Mouse (Mus musculus): ENCODE data around the gene Dnah2.
A peak's percentile ranks its signal among the peaks of the same experiment; 100 is the strongest.

Gene Dnah2

GRCm38 (mm10) chr11:69549060-69549656, at the start of gene Dnah2:
Dnah2 (minus strand) TSS chr11:69549110.
- DNase-seq, result no peak

- DNase-seq, result no peak
Observed at GRCm38 (mm10) chr11:69594853-69595252, 45.9 kb upstream of the Dnah2 start.

- DNase-seq, result no peak
Observed at GRCm38 (mm10) chr11:69592799-69593198, 43.9 kb upstream of the Dnah2 start.

GRCm38 (mm10) chr11:69591899-69592637, 43.2 kb upstream of the Dnah2 start:
- no peak for DNase-seq

DNA sequence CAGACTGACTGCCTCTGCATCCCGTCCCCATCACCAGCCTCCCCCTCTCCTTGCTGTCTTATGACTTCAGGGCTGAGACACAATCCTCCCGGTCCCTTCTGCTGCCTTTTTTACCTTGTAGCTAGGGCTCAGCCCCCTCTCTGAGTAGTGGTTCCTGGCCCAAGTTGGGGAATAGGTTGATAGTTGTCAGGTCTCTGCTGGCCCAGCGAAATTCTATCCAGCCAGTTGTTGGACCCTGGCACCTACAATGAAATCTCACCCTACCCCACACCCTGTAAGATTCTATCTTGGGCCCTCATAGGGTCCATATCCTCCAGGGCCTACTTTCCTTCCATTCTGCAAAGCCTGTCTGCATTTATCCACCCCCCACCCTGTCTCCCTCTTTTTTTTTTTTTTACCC, 42.5 kb upstream of the Dnah2 start:
- DNase-seq, result no peak

DNA sequence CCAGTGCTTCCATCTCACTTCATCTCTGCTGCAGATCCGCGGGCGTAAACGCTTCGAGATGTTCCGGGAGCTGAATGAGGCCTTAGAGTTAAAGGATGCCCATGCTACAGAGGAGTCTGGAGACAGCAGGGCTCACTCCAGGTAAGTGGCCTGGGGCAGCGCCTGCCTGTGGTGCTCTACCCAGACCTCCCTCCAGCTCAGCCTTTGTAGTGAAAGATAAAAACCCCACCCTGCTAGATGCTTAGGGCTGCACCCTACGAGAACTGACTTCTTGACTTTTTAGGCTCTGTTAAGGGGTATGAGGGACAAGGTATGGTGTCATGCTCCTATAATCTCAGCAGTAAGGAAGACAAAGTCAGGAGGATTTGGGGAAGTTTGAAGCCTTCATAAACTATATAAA, 41.7 kb upstream of the Dnah2 start:
- DNase-seq, result no peak

DNA sequence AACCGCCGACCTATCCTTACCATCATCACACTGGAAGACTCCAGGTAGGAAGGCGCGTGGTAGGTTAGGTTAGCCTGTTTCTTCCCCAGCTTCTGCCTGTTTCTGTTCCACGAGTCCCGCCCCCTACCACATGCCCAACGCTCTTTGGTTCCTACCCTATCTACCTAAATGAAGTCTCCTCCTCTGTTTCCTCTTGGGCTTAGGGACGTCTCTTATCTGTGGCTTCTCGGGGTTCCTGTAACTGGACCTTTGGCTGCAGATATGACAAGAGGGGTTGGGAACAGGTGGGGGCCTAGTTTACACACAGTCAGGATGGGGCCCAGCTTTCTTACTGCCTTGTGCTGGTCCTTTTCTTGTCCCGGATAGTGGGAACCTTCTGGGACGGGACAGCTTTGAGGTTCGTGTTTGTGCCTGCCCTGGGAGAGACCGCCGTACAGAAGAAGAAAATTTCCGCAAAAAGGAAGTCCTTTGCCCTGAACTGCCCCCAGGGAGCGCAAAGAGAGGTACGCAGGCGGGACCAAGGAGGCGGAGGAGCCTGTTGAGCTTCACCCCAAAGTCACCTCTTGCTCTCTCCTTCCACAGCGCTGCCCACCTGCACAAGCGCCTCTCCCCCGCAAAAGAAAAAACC, 40.4 kb upstream of the Dnah2 start:
- peak; percentile 87 for DNase-seq

DNA sequence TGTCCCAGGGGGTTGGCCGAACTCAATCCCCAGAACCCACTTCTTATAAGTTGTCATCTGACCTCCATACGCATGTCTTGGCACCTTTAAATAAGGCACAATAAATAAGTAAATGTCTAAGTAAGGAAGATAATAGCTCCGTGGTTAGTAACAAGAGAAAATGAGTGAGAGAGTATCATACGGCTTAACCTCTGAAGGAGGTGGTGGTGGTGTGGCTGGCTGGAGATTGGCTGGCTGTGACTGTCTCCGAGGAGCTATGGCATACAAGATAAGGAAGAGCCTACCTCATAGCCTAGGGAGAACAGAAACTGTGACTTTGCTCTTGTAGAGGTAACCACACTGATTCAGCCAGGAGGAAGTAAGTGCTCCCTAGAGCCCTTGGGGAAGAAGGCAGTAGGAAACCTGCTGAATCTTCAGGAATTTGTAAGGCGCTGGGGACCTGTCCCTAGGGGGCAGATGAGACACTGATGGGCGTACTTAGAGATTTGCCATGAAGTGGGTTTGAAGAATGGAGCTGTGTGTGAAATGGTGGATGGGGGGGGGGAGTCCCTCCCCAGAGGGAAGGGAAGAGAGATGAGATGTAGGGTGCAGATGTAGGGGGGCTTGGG, 36.9 kb upstream of the Dnah2 start:
- DNase-seq, result peak; percentile 89

DNA sequence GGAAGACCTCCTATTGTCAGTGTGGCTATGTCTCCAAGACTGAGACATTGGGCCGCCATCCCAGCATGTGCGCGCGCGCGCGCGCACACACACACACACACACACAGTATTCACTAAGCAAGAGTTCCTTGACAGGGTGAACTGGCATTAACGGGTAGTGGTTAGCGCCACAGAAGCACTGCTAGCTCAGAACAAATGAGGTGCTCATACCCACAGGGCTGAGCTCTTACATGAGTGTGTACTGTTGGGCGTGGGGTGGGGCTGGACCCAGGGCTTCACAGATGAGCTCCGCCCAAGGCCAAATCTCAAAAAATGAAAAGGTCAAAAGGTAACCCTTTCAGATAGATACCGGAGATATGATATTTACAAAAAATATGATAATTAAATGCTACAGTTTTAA, 36.0 kb upstream of the Dnah2 start:
- peak; percentile 79 for DNase-seq

DNA sequence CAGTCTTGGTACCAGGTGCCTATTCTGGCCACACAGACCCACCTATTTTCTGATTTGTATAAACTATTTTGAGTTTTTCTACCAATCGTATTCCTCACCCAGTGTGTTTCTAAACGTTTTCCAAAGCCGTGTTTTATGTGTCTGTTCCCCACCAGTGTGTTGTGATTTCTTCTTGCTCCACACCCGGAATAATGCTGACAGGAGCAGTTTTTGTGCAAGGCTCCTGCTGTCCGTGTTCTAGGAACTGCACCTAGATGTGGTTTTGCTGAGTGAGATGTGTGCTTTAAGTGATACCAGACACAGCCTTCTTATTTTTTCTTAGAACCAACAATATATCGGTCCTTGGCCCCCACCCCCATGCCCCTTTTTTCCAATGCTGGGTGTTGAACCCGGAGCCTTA, 35.1 kb upstream of the Dnah2 start:
- peak; percentile 79 for DNase-seq

DNA sequence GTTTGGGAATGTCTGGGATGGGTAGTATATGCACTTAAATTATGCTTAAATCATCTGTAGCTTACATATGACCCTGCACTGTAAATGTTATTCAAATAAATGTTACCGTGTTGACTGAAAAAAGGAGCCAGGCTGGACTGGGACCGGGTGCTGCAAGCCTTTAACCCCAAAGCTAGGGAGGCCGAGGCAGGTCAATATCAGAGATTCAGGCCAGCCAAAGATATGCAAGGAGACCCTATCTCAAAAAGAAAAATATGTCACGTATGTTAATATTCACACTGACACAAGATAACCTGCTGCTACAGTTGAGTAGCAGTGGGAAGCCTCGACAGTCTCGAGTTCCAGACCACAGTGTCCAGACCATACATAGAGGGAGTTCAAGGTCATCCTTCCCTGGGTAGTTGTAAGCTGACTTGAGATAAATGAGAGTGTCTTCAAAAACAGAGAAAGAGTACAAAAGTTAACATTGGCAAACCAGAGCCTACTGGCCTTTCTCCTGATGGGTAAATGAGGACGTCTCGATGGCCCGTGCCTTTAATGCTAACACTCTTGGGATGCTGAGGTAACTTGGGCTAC, 33.4 kb upstream of the Dnah2 start:
- DNase-seq, result peak; percentile 81

DNA sequence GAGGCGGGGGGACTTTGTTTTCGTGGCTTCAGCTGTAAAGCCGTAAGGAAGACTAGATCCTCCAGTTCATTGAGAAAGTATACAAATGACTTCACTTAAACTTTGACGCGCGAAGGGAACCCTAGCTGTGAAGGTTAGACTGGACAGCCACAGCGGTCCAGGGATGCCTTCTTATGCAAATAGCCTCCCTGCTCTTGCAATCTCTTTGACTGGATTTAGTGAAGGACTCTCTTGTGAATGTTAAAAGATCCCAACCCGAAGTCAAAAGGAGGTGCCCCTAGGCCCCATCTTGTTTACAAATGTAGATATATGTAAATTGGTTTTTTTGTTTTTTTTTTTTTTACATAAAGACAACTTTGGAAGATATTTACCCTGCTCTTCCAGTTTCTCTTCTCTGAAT, 32.9 kb upstream of the Dnah2 start:
- DNase-seq, result no peak

DNA sequence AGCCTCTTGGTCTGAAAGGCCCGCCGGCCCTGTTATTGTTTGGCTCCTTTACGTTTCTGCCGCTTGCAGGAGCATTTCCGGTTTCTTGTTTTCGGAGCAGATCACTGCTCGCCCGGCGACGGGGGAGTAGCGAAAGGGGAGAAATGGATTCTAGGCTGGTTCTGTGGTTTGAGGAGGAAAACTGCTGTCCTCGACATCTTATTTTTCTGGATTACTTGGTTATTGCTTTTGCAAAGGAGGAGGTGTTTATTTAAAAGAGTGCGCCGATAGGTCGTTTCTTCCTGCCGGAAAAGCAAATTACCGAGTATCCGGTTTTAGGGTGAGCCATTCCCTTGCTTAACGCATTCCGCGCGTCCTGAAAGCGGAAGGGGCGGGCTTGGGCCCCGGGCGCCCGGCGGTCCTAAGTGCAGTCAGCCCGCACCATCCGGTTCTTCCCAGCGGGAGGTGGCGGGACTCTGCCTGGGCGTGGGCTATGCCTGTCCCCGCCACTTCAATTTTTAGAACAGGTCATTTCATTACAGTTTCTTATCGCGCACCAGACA, 32.3 kb upstream of the Dnah2 start:
- peak; percentile 99 for DNase-seq

DNA sequence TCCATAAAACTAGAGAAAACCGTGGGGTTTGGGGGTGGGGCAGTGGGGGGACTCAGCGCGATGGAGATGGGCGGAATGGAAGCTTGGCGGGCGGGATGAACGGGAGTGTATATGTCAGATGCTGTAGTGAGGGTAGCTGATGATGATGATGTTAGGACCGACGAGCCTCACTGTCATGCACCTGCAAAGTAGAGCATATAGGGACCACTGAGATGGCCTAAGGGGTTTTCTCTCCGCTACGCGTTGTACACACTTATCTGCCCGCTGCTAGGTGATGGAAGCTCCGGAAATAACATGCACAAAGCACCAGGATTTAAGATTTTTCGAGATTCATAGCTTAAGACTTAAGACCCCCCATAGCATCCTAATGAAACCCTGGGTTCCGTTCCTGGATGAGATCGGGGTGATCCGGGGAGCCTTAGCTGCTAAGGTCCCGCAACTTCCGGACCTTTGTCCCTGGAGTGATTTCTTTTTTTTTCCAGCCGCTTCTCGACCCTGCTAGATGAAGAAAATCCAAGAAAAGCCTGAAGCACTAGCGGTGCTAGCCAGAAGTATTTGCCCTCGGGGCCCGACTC, 31.7 kb upstream of the Dnah2 start:
- no peak for DNase-seq

GRCm38 (mm10) chr11:69580091-69580514, 31.2 kb upstream of the Dnah2 start, which contains the start of the genes Wrap53 and Trp53:
Wrap53 (minus strand) TSS chr11:69580255.
Trp53 (plus strand) TSS chr11:69580359.
- DNase-seq, result peak; percentile 99

GRCm38 (mm10) chr11:69579128-69580017, 30.5 kb upstream of the Dnah2 start:
- DNase-seq, result peak; percentile 100

GRCm38 (mm10) chr11:69578301-69578700, 29.4 kb upstream of the Dnah2 start:
- peak; percentile 91 for DNase-seq

DNA sequence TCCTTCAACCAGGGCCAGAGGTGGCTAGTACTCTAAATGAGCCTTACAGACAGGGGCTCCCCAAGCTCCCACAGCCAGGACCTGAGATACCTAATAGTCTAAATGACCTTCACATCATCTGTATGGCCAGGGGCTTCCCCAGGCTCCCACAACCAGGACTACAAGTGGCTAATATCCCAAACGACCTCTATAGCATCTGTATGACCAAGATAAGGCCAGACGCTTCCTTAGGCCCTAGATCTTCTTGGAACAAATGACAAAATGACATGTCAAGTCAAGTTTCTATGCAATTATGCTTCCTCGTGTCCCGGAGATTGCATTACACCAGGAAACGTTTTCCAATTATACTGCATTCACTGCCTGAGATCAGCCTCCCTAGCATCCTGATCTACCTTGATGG, 27.4 kb upstream of the Dnah2 start:
- DNase-seq, result no peak

DNA sequence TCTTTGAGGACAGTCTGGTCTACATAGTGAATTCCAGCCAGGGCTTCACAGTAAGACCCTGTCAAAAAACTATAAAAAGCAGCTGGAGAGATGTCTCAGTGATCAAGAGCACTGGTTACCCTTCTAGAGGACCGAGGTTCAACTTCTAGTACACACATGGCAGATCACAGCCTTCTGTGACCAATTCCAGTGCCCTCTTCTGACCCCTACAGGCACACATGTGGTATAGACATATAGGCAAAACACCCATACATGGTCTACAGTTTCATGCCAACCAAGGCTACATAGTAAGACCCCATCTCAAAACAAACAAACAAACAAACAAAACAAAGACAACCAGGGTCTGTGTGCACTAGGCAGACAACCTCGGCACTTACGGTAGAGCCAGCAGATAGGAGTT, 26.3 kb upstream of the Dnah2 start:
- DNase-seq, result peak; percentile 85

- DNase-seq, result no peak
Observed at GRCm38 (mm10) chr11:69565131-69565530, 16.2 kb upstream of the Dnah2 start.

DNA sequence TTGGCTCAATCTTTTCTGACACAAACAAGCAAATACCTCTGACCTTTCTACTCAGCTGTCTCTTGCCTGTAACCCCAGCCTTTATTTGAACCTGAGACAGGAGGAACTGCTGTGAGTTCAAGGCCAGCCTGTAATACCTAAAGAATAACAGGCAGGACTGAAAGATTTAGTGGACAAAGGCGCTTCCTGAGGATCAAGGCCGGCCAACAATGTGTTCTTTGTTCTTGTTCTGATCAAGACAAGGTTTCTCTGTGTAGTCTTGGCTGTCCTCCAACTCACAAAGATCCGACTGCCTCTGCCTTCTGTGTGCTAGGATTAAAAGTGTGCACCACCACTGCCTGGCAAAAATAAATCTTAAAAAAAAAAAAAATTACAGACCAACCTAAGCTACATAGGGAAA, 15.5 kb upstream of the Dnah2 start:
- no peak for DNase-seq

DNA sequence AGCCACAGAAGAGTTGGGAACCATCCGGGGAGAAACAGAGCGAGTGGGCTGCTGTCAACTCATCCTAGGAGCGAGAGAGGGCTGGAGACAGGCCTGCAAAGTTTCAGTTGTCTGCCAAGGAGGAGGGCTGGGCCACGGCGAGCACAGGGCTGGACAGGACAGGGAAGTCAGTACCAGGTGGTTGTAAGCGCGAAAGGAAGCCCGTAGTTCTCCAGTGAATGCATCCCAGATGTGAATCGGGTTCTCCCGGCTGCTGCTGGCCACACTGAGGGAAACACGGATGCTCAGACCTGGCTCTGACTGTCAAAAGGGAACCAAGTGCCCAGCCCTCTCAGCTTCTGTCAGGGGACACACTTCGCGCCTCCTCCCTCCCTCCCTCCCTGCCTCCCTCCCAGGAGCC, 14.5 kb upstream of the Dnah2 start:
- no peak for DNase-seq
